Mouse (Mus musculus) megakaryocyte-erythroid progenitor cell, adult 5-6 weeks (primary cell): ENCODE data around the gene Dok5. TPM values are rescaled to one million over a fixed set of nuclear protein-coding genes. Genes with fewer than 3 reads are reported as not detected.

Experiments used
- ATAC-seq: replicated peaks from 2 replicates; pipeline ENCODE4 v1.8.0; 2016; ENCODE audit warnings: mild to moderate bottlenecking, inconsistent platforms; ENCODE audit not compliant: severe bottlenecking, poor library complexity, low FRiP score, low TSS enrichment
- total RNA-seq, 2 experiments: library from RNA; stranded (forward) in 1 of 2; stranded (reverse) in 1 of 2; fragments of 200-1000, 215-1000 nt in 1 of 2; fragments of >200 nt in 1 of 2; fragmentation: Nextera tagmentation in 1 of 2; gene quantifications; 2 replicates each; pipeline ENCODE4 v1.2.3; 2014 to 2017

Dok5 gene
- total RNA-seq, 2 experiments from 2014 or later = not detected

- no peak for ATAC-seq
These were observed 2.1 kb downstream of the Dok5 start for GRCm38 (mm10) chr2:170733671-170734070.

- ATAC-seq = no peak
These were observed 2.8 kb downstream of the Dok5 start for GRCm38 (mm10) chr2:170734446-170734845.

GRCm38 (mm10) chr2:170738446-170738845 is 6.8 kb downstream of the Dok5 start:
- ATAC-seq = no peak

GRCm38 (mm10) chr2:170738891-170739290 is 7.3 kb downstream of the Dok5 start:
- no peak for ATAC-seq

GRCm38 (mm10) chr2:170739713-170740365 is 8.2 kb downstream of the Dok5 start:
- ATAC-seq = no peak

GRCm38 (mm10) chr2:170743521-170743920 is 11.9 kb downstream of the Dok5 start:
- no peak for ATAC-seq

- no peak for ATAC-seq
These were observed 17.3 kb downstream of the Dok5 start for GRCm38 (mm10) chr2:170748901-170749300.

GRCm38 (mm10) chr2:170752191-170752850 is 20.7 kb downstream of the Dok5 start:
- ATAC-seq = no peak

GRCm38 (mm10) chr2:170755817-170756216 is 24.2 kb downstream of the Dok5 start:
- ATAC-seq = no peak

- no peak for ATAC-seq
These were observed 25.1 kb downstream of the Dok5 start for GRCm38 (mm10) chr2:170756667-170757066.

- no peak for ATAC-seq
These were observed 25.7 kb downstream of the Dok5 start for GRCm38 (mm10) chr2:170757228-170757875.

- ATAC-seq = no peak
These were observed 26.6 kb downstream of the Dok5 start for GRCm38 (mm10) chr2:170758201-170758600.

- ATAC-seq = no peak
These were observed 33.1 kb downstream of the Dok5 start for GRCm38 (mm10) chr2:170764704-170765103.

GRCm38 (mm10) chr2:170767243-170767642 is 35.6 kb downstream of the Dok5 start:
- no peak for ATAC-seq

- ATAC-seq = no peak
These were observed 37.1 kb downstream of the Dok5 start for GRCm38 (mm10) chr2:170768699-170769098.

- no peak for ATAC-seq
These were observed 39.9 kb downstream of the Dok5 start for GRCm38 (mm10) chr2:170771555-170771954.

GRCm38 (mm10) chr2:170772126-170772884 is 40.7 kb downstream of the Dok5 start:
- ATAC-seq = no peak

- no peak for ATAC-seq
These were observed 41.3 kb downstream of the Dok5 start for GRCm38 (mm10) chr2:170772885-170773270.

GRCm38 (mm10) chr2:170775577-170775976 is 44.0 kb downstream of the Dok5 start:
- no peak for ATAC-seq

GRCm38 (mm10) chr2:170776107-170776506 is 44.5 kb downstream of the Dok5 start:
- no peak for ATAC-seq
